Mouse (Mus musculus): Measurements from ENCODE around the gene Arl3. TPM values are rescaled to one million over a fixed set of nuclear protein-coding genes. Genes with fewer than 3 reads are reported as not detected.

The Arl3 gene
- polyA plus RNA-seq, 1 experiment from 2014 or later: 85.4 TPM

GRCm38 (mm10) chr19:46495136-46495535, 77.9 kb downstream of the Arl3 start:
- no peak overlapping the region for H3K4me2 ChIP-seq
- 0 out of 2 replicates have a peak, but pooled peaks cover 2% of the 10 kb centered on the region for H3K4me1 ChIP-seq (ENCODE audit: insufficient read depth)
- no peak for TF ChIP-seq CTCF (IDR thresholded peaks at IDR 0.05; ENCODE audit: low read depth)
- H3K9me3 ChIP-seq (ENCODE audit: low read depth, low read length): no peaks in the 10 kb centered on the region
- no peak overlapping the region for H3K4me3 ChIP-seq (ENCODE audit: low read depth, low read length)
- H3K27me3 ChIP-seq (ENCODE audit: insufficient read depth, low read length): no peaks in the 10 kb centered on the region
- no peak overlapping the region for H3K9ac ChIP-seq
- 73% methylated on average over 8 of the region's 8 CpGs for WGBS
- DNase-seq (no peak), ATAC-seq (ENCODE audit: insufficient read depth) (no peak)
- H3K36me3 ChIP-seq (ENCODE audit: insufficient read depth): no peaks in the 10 kb centered on the region
- H3K27ac ChIP-seq (ENCODE audit: low read depth): no peak overlapping the region

GRCm38 (mm10) chr19:46490634-46491033, 82.4 kb downstream of the Arl3 start:
- H3K36me3 ChIP-seq (ENCODE audit: insufficient read depth): peaks cover 18% of the 10 kb centered on the region
- no peak overlapping the region for H3K4me3 ChIP-seq (ENCODE audit: low read depth, low read length)
- WGBS: 5% methylated on average over 2 of the region's 2 CpGs
- peaks cover 2% of the 10 kb centered on the region; the same call in 1 of the 2 replicates for H3K4me1 ChIP-seq (ENCODE audit: insufficient read depth)
- no peaks in the 10 kb centered on the region for H3K27me3 ChIP-seq (ENCODE audit: insufficient read depth, low read length)
- DNase-seq: peak; percentile 74
- no peak overlapping the region for H3K4me2 ChIP-seq
- no peak overlapping the region for H3K27ac ChIP-seq (ENCODE audit: low read depth)
- peak; percentile 50 for ATAC-seq (ENCODE audit: insufficient read depth)
- H3K9ac ChIP-seq: no peak overlapping the region
- TF ChIP-seq CTCF (IDR thresholded peaks at IDR 0.05; ENCODE audit: low read depth): peak; percentile 35
- no peaks in the 10 kb centered on the region for H3K9me3 ChIP-seq (ENCODE audit: low read depth, low read length)

- Histone ChIP-seq H3K4me2 (no peak overlapping the region), H3K4me1 (ENCODE audit: insufficient read depth) (peaks cover 6% of the 10 kb centered on the region; the same call in 1 of the 2 replicates), H3K27me3 (ENCODE audit: insufficient read depth, low read length) (no peaks in the 10 kb centered on the region), H3K9ac (no peak overlapping the region), H3K27ac (ENCODE audit: low read depth) (no peak overlapping the region), H3K36me3 (ENCODE audit: insufficient read depth) (peaks cover 26% of the 10 kb centered on the region), H3K4me3 (ENCODE audit: low read depth, low read length) (no peak overlapping the region), H3K9me3 (ENCODE audit: low read depth, low read length) (no peaks in the 10 kb centered on the region)
- 95% methylated on average over 1 of the region's 1 CpGs for WGBS
- DNase-seq (no peak), ATAC-seq (ENCODE audit: insufficient read depth) (no peak)
- no peak for TF ChIP-seq CTCF (IDR thresholded peaks at IDR 0.05; ENCODE audit: low read depth)
Observed at GRCm38 (mm10) chr19:46489448-46489847, 83.5 kb downstream of the Arl3 start.

GRCm38 (mm10) chr19:46486709-46487108, 86.3 kb downstream of the Arl3 start:
- Histone ChIP-seq H3K36me3 (ENCODE audit: insufficient read depth) (peaks cover 34% of the 10 kb centered on the region), H3K9me3 (ENCODE audit: low read depth, low read length) (no peaks in the 10 kb centered on the region), H3K4me1 (ENCODE audit: insufficient read depth) (peaks cover 22% of the 10 kb centered on the region), H3K9ac (no peak overlapping the region), H3K4me3 (ENCODE audit: low read depth, low read length) (no peak overlapping the region), H3K27ac (ENCODE audit: low read depth) (peak overlapping the region; percentile 42), H3K27me3 (ENCODE audit: insufficient read depth, low read length) (no peaks in the 10 kb centered on the region), H3K4me2 (no peak overlapping the region)
- WGBS: 42% methylated on average over 2 of the region's 2 CpGs
- DNase-seq (no peak), ATAC-seq (ENCODE audit: insufficient read depth) (no peak)
- TF ChIP-seq CTCF (IDR thresholded peaks at IDR 0.05; ENCODE audit: low read depth): no peak

- no peaks in the 10 kb centered on the region for H3K27me3 ChIP-seq (ENCODE audit: insufficient read depth, low read length)
- ATAC-seq (ENCODE audit: insufficient read depth) (no peak), DNase-seq (no peak)
- H3K4me3 ChIP-seq (ENCODE audit: low read depth, low read length): no peak overlapping the region
- H3K36me3 ChIP-seq (ENCODE audit: insufficient read depth): peaks cover 35% of the 10 kb centered on the region
- no peak overlapping the region for H3K4me2 ChIP-seq
- peaks cover 30% of the 10 kb centered on the region for H3K4me1 ChIP-seq (ENCODE audit: insufficient read depth)
- no peak for TF ChIP-seq CTCF (IDR thresholded peaks at IDR 0.05; ENCODE audit: low read depth)
- WGBS: 64% methylated on average over 9 of the region's 9 CpGs
- H3K9me3 ChIP-seq (ENCODE audit: low read depth, low read length): no peaks in the 10 kb centered on the region
- H3K27ac ChIP-seq (ENCODE audit: low read depth): no peak overlapping the region; the same call in 1 of the 2 replicates
- H3K9ac ChIP-seq: no peak overlapping the region
Observed at GRCm38 (mm10) chr19:46485847-46486246, 87.2 kb downstream of the Arl3 start.

- no peak overlapping the region for H3K4me2 ChIP-seq
- peaks cover 35% of the 10 kb centered on the region for H3K4me1 ChIP-seq (ENCODE audit: insufficient read depth)
- peak overlapping the region; percentile 74 for H3K27ac ChIP-seq (ENCODE audit: low read depth)
- H3K9ac ChIP-seq: no peak overlapping the region
- peaks cover 48% of the 10 kb centered on the region for H3K36me3 ChIP-seq (ENCODE audit: insufficient read depth)
- 31% methylated on average over 5 of the region's 5 CpGs for WGBS
- ATAC-seq (ENCODE audit: insufficient read depth) (peak; percentile 35), DNase-seq (peak; percentile 88)
- H3K4me3 ChIP-seq (ENCODE audit: low read depth, low read length): no peak overlapping the region
- no peaks in the 10 kb centered on the region for H3K27me3 ChIP-seq (ENCODE audit: insufficient read depth, low read length)
- H3K9me3 ChIP-seq (ENCODE audit: low read depth, low read length): no peaks in the 10 kb centered on the region
- TF ChIP-seq CTCF (IDR thresholded peaks at IDR 0.05; ENCODE audit: low read depth): no peak
Observed at GRCm38 (mm10) chr19:46484518-46484917, 88.5 kb downstream of the Arl3 start.

GRCm38 (mm10) chr19:46483701-46484328, 89.2 kb downstream of the Arl3 start:
- Histone ChIP-seq H3K4me3 (ENCODE audit: low read depth, low read length) (no peak overlapping the region), H3K9me3 (ENCODE audit: low read depth, low read length) (no peaks in the 10 kb centered on the region), H3K36me3 (ENCODE audit: insufficient read depth) (peaks cover 50% of the 10 kb centered on the region), H3K9ac (no peak overlapping the region), H3K4me1 (ENCODE audit: insufficient read depth) (peaks cover 42% of the 10 kb centered on the region), H3K4me2 (no peak overlapping the region), H3K27me3 (ENCODE audit: insufficient read depth, low read length) (no peaks in the 10 kb centered on the region), H3K27ac (ENCODE audit: low read depth) (peak overlapping the region; percentile 74)
- ATAC-seq (ENCODE audit: insufficient read depth) (no peak), DNase-seq (no peak)
- TF ChIP-seq CTCF (IDR thresholded peaks at IDR 0.05; ENCODE audit: low read depth): no peak
- WGBS: 75% methylated on average over 15 of the region's 15 CpGs

All from lung, embryonic 14.5 days (tissue).